Mouse (Mus musculus): ENCODE results near the gene Tmem30a.
A peak's percentile ranks its signal among the peaks of the same experiment; 100 is the strongest.

Gene Tmem30a

GRCm38 (mm10) chr9:79792841-79793835 is at the start of gene Tmem30a:
Gene Tmem30a, minus strand, starts transcription at chr9:79793507.
- peak; percentile 95 for DNase-seq

GRCm38 (mm10) chr9:79842615-79843014 is 49.3 kb upstream of the Tmem30a start:
- no peak for DNase-seq

- no peak for DNase-seq
Observed at GRCm38 (mm10) chr9:79842028-79842427, 48.7 kb upstream of the Tmem30a start.

GRCm38 (mm10) chr9:79831294-79831693 is 38.0 kb upstream of the Tmem30a start:
- DNase-seq, result no peak

- DNase-seq, result no peak
Observed at GRCm38 (mm10) chr9:79830874-79831273, 37.6 kb upstream of the Tmem30a start.

- no peak for DNase-seq
Observed at GRCm38 (mm10) chr9:79829842-79830800, 36.8 kb upstream of the Tmem30a start.

GRCm38 (mm10) chr9:79827072-79827471 is 33.8 kb upstream of the Tmem30a start:
- DNase-seq, result no peak

- no peak for DNase-seq
Observed at GRCm38 (mm10) chr9:79825526-79825925, 32.2 kb upstream of the Tmem30a start.

GRCm38 (mm10) chr9:79823856-79824255 is 30.5 kb upstream of the Tmem30a start:
- DNase-seq, result no peak

GRCm38 (mm10) chr9:79823438-79823837 is 30.1 kb upstream of the Tmem30a start:
- no peak for DNase-seq

GRCm38 (mm10) chr9:79816464-79816863 is 23.2 kb upstream of the Tmem30a start:
- DNase-seq, result no peak

- DNase-seq, result no peak
Observed at GRCm38 (mm10) chr9:79816013-79816412, 22.7 kb upstream of the Tmem30a start.

- DNase-seq, result no peak
Observed at GRCm38 (mm10) chr9:79814592-79814991, 21.3 kb upstream of the Tmem30a start.

- no peak for DNase-seq
Observed at GRCm38 (mm10) chr9:79810969-79811902, 17.9 kb upstream of the Tmem30a start.

GRCm38 (mm10) chr9:79810534-79810933 is 17.2 kb upstream of the Tmem30a start:
- no peak for DNase-seq

GRCm38 (mm10) chr9:79809411-79809810 is 16.1 kb upstream of the Tmem30a start:
- DNase-seq, result no peak

GRCm38 (mm10) chr9:79807178-79807577 is 13.9 kb upstream of the Tmem30a start:
- DNase-seq, result no peak

- DNase-seq, result no peak
Observed at GRCm38 (mm10) chr9:79806317-79807075, 13.2 kb upstream of the Tmem30a start.

- DNase-seq, result no peak
Observed at GRCm38 (mm10) chr9:79805426-79805825, 12.1 kb upstream of the Tmem30a start.

- DNase-seq, result no peak
Observed at GRCm38 (mm10) chr9:79796461-79797135, 3.3 kb upstream of the Tmem30a start.

- no peak for DNase-seq
Observed at GRCm38 (mm10) chr9:79795076-79795475, 1.8 kb upstream of the Tmem30a start.

All from right cerebral cortex, postnatal 25 days (tissue).